8 mouse cellular contexts compared by ENCODE assay signal in the genomic region with DNA sequence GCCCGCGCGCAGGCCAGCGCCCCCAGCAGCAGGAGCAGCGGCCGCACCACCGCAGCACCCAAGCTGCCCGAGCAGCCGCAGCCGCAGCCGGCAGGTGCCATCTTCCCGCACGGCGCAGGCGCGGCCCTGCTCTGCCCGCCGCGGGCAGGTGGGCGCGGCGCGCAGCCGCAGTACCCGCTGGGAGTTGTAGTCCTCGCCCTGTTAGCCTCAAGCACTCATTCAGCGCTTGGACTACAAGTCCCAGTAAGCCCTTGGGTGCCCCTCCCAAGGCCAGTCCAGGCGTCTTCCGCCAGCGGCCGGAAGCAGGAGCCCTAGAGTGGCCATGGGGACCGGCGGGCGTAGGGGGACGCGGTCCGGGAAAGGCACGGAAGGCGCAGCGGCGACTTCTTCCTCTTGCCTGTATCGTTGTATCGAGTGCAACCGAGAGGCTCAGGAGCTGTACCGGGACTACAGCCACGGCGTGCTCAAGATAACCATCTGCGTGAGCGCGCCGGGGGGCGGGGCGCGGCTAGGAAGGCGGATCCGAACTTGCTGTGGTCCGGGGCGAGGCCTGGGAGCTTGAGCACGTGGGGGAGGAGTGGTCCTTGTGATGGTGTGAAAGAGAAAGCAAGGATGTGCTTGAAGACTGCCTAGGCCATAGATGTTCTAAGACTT. TPM values are rescaled to one million over a fixed set of nuclear protein-coding genes. Genes with fewer than 3 reads are reported as not detected.
DNase-seq lines count a peak whose midpoint lies in the region; ATAC-seq and TF ChIP-seq lines count a peak whose summit lies in the region.

A gene (minus strand): TSS at position 122 of the 654 bp plus-strand sequence.
A gene (plus strand): TSS at position 278 of the 654 bp plus-strand sequence.

- peaks cover 20% of the 10 kb centered on the region for H3K36me3 ChIP-seq in hindbrain, embryonic 10.5 days
- no peaks in the 10 kb centered on the region for H3K36me3 ChIP-seq in lung, postnatal 0 days (ENCODE audit: insufficient read depth, low read length)

- WGBS in hindbrain, embryonic 10.5 days = under 1% methylated on average over 59 of the region's 59 CpGs
- under 1% methylated on average over 45 of the region's 59 CpGs for WGBS in lung, postnatal 0 days

- H3K27ac ChIP-seq in hindbrain, embryonic 10.5 days = peak within 1 kb of the TSS; percentile 92
- H3K27ac ChIP-seq in lung, postnatal 0 days (ENCODE audit: low read length) = peak within 1 kb of the TSS; percentile 32; the same call in 1 of the 2 replicates

- H3K9me3 ChIP-seq in hindbrain, embryonic 10.5 days = no peaks in the 10 kb centered on the region
- no peaks in the 10 kb centered on the region for H3K9me3 ChIP-seq in lung, postnatal 0 days (ENCODE audit: low read length)

- peak; percentile 99 for ATAC-seq in frontal cortex, adult (ENCODE audit: low TSS enrichment)
- ATAC-seq in lung, postnatal 0 days = peak; percentile 100

- no peaks in the 10 kb centered on the region for H3K27me3 ChIP-seq in hindbrain, embryonic 10.5 days (ENCODE audit: insufficient read depth, poor library complexity, severe bottlenecking)
- no peaks in the 10 kb centered on the region for H3K27me3 ChIP-seq in lung, postnatal 0 days (replicated peaks; ENCODE audit: insufficient read depth, low read length)

- no peak for TF ChIP-seq EP300 in lung, postnatal 0 days (IDR thresholded peaks at IDR 0.05)

- peak; percentile 100 for DNase-seq in MN1 (ENCODE audit: low spot score)
- peak; percentile 96 for DNase-seq in cerebellum, adult 9-10 months
- peak; percentile 96 for DNase-seq in hindbrain, embryonic 10.5 days (ENCODE audit: low spot score)
- peak; percentile 98 for DNase-seq in layer of hippocampus, adult 9-11 months
- DNase-seq in lung, postnatal 0 days (ENCODE audit: low spot score) = peak; percentile 99
- peak; percentile 88 for DNase-seq in ovary, postnatal 14 days (ENCODE audit: low spot score)
- DNase-seq in thymus, postnatal 14 days = peak; percentile 97

- H3K4me1 ChIP-seq in hindbrain, embryonic 10.5 days (replicated peaks) = peaks cover 29% of the 10 kb centered on the region
- H3K4me1 ChIP-seq in lung, postnatal 0 days (ENCODE audit: insufficient read depth, low read depth, low read length) = peaks cover 14% of the 10 kb centered on the region; the same call in 1 of the 2 replicates

- H3K4me2 ChIP-seq in lung, postnatal 0 days (replicated peaks; ENCODE audit: low read depth, low read length) = peak within 1 kb of the TSS; percentile 93

- TF ChIP-seq CTCF in lung, postnatal 0 days (IDR thresholded peaks at IDR 0.05) = peak; percentile 30; the same call in 1 of the 2 replicates

- peak within 1 kb of the TSS; percentile 99 for H3K4me3 ChIP-seq in hindbrain, embryonic 10.5 days
- peak within 1 kb of the TSS; percentile 79 for H3K4me3 ChIP-seq in lung, postnatal 0 days (ENCODE audit: low read depth, low read length)

- H3K9ac ChIP-seq in lung, postnatal 0 days (replicated peaks; ENCODE audit: low read depth) = peak within 1 kb of the TSS; percentile 62

RNA-seq across cellular contexts. Expression of the first gene that starts in this region (rescaled TPM):
- polyA plus RNA-seq in hindbrain, embryonic 10.5 days (2016; fragmentation: Nextera tagmentation; extraction: Ambion mirVana) = 49.2 and 49.7 TPM in 2 replicates
- polyA plus RNA-seq in lung, postnatal 0 days (2015; fragmentation: Nextera tagmentation; extraction: Ambion mirVana) = 24.0 and 30.7 TPM in 2 replicates

RNA-seq across cellular contexts. Expression of the second gene that starts in this region (rescaled TPM):
- polyA plus RNA-seq in hindbrain, embryonic 10.5 days (2016; fragmentation: Nextera tagmentation; extraction: Ambion mirVana) = 34.3 and 38.1 TPM in 2 replicates
- polyA plus RNA-seq in lung, postnatal 0 days (2015; fragmentation: Nextera tagmentation; extraction: Ambion mirVana) = 14.6 and 15.0 TPM in 2 replicates

Comparison
In these comparisons a context has a peak if more than half of its experiments do, and no peak if none do; other contexts are left out.
1. Peak in every context shown above with its lines: DNase-seq, ATAC-seq, H3K4me3 ChIP-seq and H3K27ac ChIP-seq.